Mouse (Mus musculus) embryonic stem cell, embryonic (primary cell): Measurements from ENCODE around the gene Fancc.

ENCODE experiments used
- CTCF ChIA-PET, 4 experiments: fragments of 300-600 bp in 2 of 4; fragments of 350-600 bp in 2 of 4; sonication (Branson Sonifier 250); formaldehyde crosslinking; loops; one replicate each; lab custom pipeline; 2022; ENCODE audit warnings: inconsistent platforms in 2 of 4; lab: Charles Lee
- POLR2A ChIA-PET, 4 experiments: fragments of 300-600 bp in 2 of 4; fragments of 350-600 bp in 2 of 4; sonication (Branson Sonifier 250); formaldehyde crosslinking; loops; one replicate each; lab custom pipeline; 2022; ENCODE audit warnings: antibody characterized with exemption in 4 of 4, inconsistent platforms in 1 of 4; lab: Charles Lee

Gene Fancc

GRCm38 (mm10) chr13:63305160-63306011 is 191.7 kb downstream of the Fancc start:
- POLR2A ChIA-PET, result interaction anchor here (0.6 to 5.0 kb wide), 17 partner anchors 8 to 426 kb away, joined by 3 to 30 read pairs (median 3); no protein-coding TSS in a partner anchor
- CTCF ChIA-PET, result interaction anchor here in 1 of 4 experiments (1.0 kb wide), 1 partner anchor 27 kb away, joined by 3 read pairs; no protein-coding TSS in a partner anchor

GRCm38 (mm10) chr13:63304799-63305159 is 192.3 kb downstream of the Fancc start:
- POLR2A ChIA-PET, result interaction anchor here (0.6 to 5.0 kb wide), 18 partner anchors 9 to 426 kb away, joined by 3 to 30 read pairs (median 3); no protein-coding TSS in a partner anchor
- CTCF ChIA-PET, result interaction anchor here in 1 of 4 experiments (1.0 kb wide), 1 partner anchor 28 kb away, joined by 3 read pairs; no protein-coding TSS in a partner anchor

- CTCF ChIA-PET, result interaction anchor here in 1 of 4 experiments (1.0 kb wide), 1 partner anchor 28 kb away, joined by 3 read pairs; no protein-coding TSS in a partner anchor
- POLR2A ChIA-PET, result interaction anchor here (0.6 to 5.0 kb wide), 19 partner anchors 8 to 411 kb away, joined by 3 to 30 read pairs (median 3); no protein-coding TSS in a partner anchor
These were observed 192.8 kb downstream of the Fancc start for GRCm38 (mm10) chr13:63304124-63304792.

- ChIA-PET CTCF (no interaction called here), POLR2A (interaction anchor here in 3 of 4 experiments (1.1 to 4.6 kb wide), 9 partner anchors 9 to 30 kb away, joined by 3 to 50 read pairs (median 5); no protein-coding TSS in a partner anchor)
These were observed 194.7 kb downstream of the Fancc start for GRCm38 (mm10) chr13:63302381-63302780.

- POLR2A ChIA-PET, result interaction anchor here in 2 of 4 experiments (0.6 to 4.6 kb wide), 8 partner anchors 8 to 30 kb away, joined by 3 to 50 read pairs (median 6); no protein-coding TSS in a partner anchor
- CTCF ChIA-PET, result interaction anchor here in 2 of 4 experiments (0.5 to 1.0 kb wide), 3 partner anchors 30 to 614 kb away, joined by 3 to 4 read pairs (median 3); no protein-coding TSS in a partner anchor
These were observed 195.3 kb downstream of the Fancc start for GRCm38 (mm10) chr13:63301764-63302209.

GRCm38 (mm10) chr13:63300929-63301328 is 196.1 kb downstream of the Fancc start:
- ChIA-PET POLR2A (interaction anchor here in 3 of 4 experiments (0.7 to 4.6 kb wide), 12 partner anchors 8 to 57 kb away, joined by 3 to 50 read pairs (median 7); no protein-coding TSS in a partner anchor), CTCF (interaction anchor here in 1 of 4 experiments (1.0 kb wide), 1 partner anchor 31 kb away, joined by 3 read pairs; no protein-coding TSS in a partner anchor)

GRCm38 (mm10) chr13:63298931-63299330 is 198.1 kb downstream of the Fancc start:
- CTCF ChIA-PET, result no interaction called here
- POLR2A ChIA-PET, result interaction anchor here in 3 of 4 experiments (0.6 to 19.0 kb wide), 8 partner anchors 8 to 32 kb away, joined by 3 to 331 read pairs (median 6); no protein-coding TSS in a partner anchor

GRCm38 (mm10) chr13:63297933-63298332 is 199.1 kb downstream of the Fancc start:
- CTCF ChIA-PET, result interaction anchor here in 1 of 4 experiments (0.6 kb wide), 1 partner anchor 932 kb away, joined by 6 read pairs; no protein-coding TSS in a partner anchor
- POLR2A ChIA-PET, result interaction anchor here in 3 of 4 experiments (1.0 to 19.0 kb wide), 8 partner anchors 10 to 33 kb away, joined by 3 to 331 read pairs (median 6); no protein-coding TSS in a partner anchor

- CTCF ChIA-PET, result no interaction called here
- POLR2A ChIA-PET, result interaction anchor here in 2 of 4 experiments (1.4 to 19.0 kb wide), 5 partner anchors 11 to 25 kb away, joined by 4 to 331 read pairs (median 7); no protein-coding TSS in a partner anchor
These were observed 200.1 kb downstream of the Fancc start for GRCm38 (mm10) chr13:63297003-63297402.

- CTCF ChIA-PET, result no interaction called here
- POLR2A ChIA-PET, result interaction anchor here in 3 of 4 experiments (1.8 to 19.0 kb wide), 5 partner anchors 15 to 24 kb away, joined by 5 to 331 read pairs (median 39); no protein-coding TSS in a partner anchor
These were observed 200.8 kb downstream of the Fancc start for GRCm38 (mm10) chr13:63296300-63296699.

GRCm38 (mm10) chr13:63294359-63295193 is 202.5 kb downstream of the Fancc start:
- ChIA-PET POLR2A (interaction anchor here (0.8 to 19.0 kb wide), 23 partner anchors 7 to 330 kb away, joined by 3 to 331 read pairs (median 6); partner anchors contain the start of gene 2010111I01Rik (in 1 of the 4)), CTCF (interaction anchor here in 1 of 4 experiments (0.9 kb wide), 1 partner anchor 60 kb away, joined by 3 read pairs; no protein-coding TSS in a partner anchor)

GRCm38 (mm10) chr13:63293647-63294046 is 203.4 kb downstream of the Fancc start:
- POLR2A ChIA-PET, result interaction anchor here (0.5 to 19.0 kb wide), 32 partner anchors 8 to 686 kb away, joined by 3 to 331 read pairs (median 4); partner anchors contain the start of gene 2010111I01Rik (in 1 of the 4)
- CTCF ChIA-PET, result interaction anchor here in 3 of 4 experiments (0.6 to 1.0 kb wide), 3 partner anchors 38 kb away, joined by 3 to 4 read pairs (median 3); no protein-coding TSS in a partner anchor

- ChIA-PET CTCF (interaction anchor here in 1 of 4 experiments (1.5 kb wide), 1 partner anchor 41 kb away, joined by 4 read pairs; no protein-coding TSS in a partner anchor), POLR2A (interaction anchor here in 3 of 4 experiments (0.6 to 19.0 kb wide), 9 partner anchors 9 to 251 kb away, joined by 3 to 331 read pairs (median 8); no protein-coding TSS in a partner anchor)
These were observed 206.1 kb downstream of the Fancc start for GRCm38 (mm10) chr13:63291016-63291415.

GRCm38 (mm10) chr13:63290126-63290525 is 207.0 kb downstream of the Fancc start:
- ChIA-PET CTCF (interaction anchor here in 1 of 4 experiments (1.5 kb wide), 1 partner anchor 42 kb away, joined by 4 read pairs; no protein-coding TSS in a partner anchor), POLR2A (interaction anchor here in 3 of 4 experiments (0.6 to 19.0 kb wide), 12 partner anchors 8 to 124 kb away, joined by 3 to 331 read pairs (median 6); no protein-coding TSS in a partner anchor)

- CTCF ChIA-PET, result interaction anchor here in 1 of 4 experiments (1.5 kb wide), 1 partner anchor 42 kb away, joined by 4 read pairs; no protein-coding TSS in a partner anchor
- POLR2A ChIA-PET, result interaction anchor here in 3 of 4 experiments (0.6 to 19.0 kb wide), 13 partner anchors 8 to 124 kb away, joined by 3 to 331 read pairs (median 5); no protein-coding TSS in a partner anchor
These were observed 207.4 kb downstream of the Fancc start for GRCm38 (mm10) chr13:63289687-63290086.

GRCm38 (mm10) chr13:63289152-63289551 is 207.9 kb downstream of the Fancc start:
- ChIA-PET POLR2A (interaction anchor here in 3 of 4 experiments (0.9 to 19.0 kb wide), 8 partner anchors 7 to 17 kb away, joined by 3 to 331 read pairs (median 12); no protein-coding TSS in a partner anchor), CTCF (no interaction called here)
